Mouse (Mus musculus) lung, postnatal 0 days (tissue): Measurements from ENCODE around the gene Ifi27l2b.

Experiments used
- CTCF ChIP-seq: IDR thresholded peaks from 2 replicates; pipeline ENCODE4 v1.5.1; 2016; ENCODE audit warnings: antibody characterized with exemption, mild to moderate bottlenecking
- EP300 ChIP-seq: IDR thresholded peaks from 2 replicates; pipeline ENCODE4 v1.6.1; 2016; ENCODE audit warnings: antibody characterized with exemption, mild to moderate bottlenecking, control low read depth

- TF ChIP-seq CTCF, result peak; percentile 35; the same call in 1 of the 2 replicates
- TF ChIP-seq EP300, result no peak
Measured at GRCm38 (mm10) chr12:103426710-103427109, 30.3 kb downstream of the Ifi27l2b start.
